Mouse (Mus musculus) heart, adult 8-10 months (tissue): ENCODE data around the gene Mrpl2. TPM values are rescaled to one million over a fixed set of nuclear protein-coding genes. Genes with fewer than 3 reads are reported as not detected.

Experiments used
- DNase-seq: peaks from one replicate; pipeline ENCODE4 v3.0.0; 2022; ENCODE audit warnings: low spot score
- total RNA-seq, 4 experiments: library from RNA; stranded (reverse); gene quantifications; 2 replicates each; pipeline ENCODE4 v1.2.4; 2022

Mrpl2 gene
- total RNA-seq, 4 experiments from 2014 or later, result 115 to 133 (median 125) TPM

DNA sequence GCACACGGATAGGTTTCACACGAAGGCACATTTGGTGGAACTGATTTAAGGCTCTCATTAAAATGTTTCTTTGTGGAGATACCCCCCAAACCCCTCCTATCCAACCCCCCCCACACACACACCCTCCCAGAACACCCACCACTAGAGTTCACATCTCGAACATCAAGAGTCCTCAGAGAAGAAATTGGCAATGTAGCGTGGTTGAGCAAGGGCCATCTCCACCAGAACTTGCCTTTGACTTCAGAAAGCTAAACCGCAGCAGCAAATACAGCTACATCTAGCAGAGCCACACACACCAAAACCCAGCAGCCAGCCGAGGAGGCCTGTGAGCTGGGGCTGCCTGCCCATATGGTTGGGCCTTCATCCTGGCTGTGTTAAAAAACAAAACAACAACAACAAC lies 18.6 kb upstream of the Mrpl2 start:
- no peak for DNase-seq

DNA sequence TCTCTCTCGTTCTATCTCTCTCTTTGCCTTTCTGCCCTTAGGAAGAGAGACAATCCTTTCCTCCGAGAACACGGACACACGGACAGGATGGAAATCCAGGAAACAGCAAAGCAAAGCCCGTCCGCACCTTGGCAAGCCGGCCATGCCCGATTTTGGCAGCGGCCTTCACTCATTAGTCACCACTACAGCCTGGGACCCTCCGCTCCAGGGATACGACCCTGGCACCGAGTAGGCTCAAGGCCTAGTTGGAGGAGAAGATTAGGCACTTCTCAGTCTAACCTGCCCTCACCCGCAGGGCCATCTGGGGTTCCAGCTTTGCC lies 17.6 kb upstream of the Mrpl2 start:
- DNase-seq, result no peak

DNA sequence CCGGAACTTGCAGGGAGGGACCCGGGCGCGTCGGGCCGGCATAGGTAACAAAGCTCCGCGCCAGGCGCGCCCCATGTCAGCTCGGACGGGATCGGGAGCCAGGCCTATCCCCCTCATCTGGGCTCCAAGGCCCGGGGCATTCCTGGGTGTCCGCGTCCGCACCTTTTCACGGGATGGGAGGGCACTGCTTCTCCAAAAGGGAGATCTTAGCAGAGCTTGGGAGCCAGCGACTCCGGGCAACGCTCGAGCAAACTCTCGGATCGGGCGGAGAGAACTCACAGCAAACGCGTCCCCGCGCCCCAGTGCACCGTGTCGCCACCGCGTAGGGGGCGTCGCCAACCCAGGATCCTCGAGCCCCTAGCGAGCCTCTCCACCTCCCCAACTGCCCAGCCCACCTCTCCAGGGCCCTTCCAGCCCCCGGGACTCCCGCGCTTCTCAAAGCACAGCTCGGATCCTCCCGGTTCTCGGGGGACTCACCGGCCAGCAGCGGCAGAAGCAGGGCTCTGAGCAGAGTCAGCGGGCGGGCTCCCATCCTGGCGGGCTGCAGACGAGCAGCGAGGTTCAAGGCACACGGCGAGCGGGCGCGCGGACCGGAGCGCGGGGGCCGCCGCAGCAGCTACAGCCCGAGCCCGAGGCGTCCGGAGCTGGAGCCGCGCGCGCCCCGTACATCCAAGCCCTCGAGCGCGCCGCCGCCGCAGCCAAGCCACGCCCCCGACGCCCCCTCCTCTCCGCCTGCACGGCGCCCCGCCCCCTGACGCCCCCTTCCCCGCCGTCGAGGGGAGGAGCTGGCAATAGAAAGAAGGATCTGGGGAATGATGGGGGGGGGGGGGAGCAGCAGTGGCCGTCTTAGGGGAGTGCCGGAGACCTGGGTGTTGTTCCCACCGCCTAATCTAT lies 17.0 kb upstream of the Mrpl2 start, which contains the start of gene Ptk7:
Ptk7 (minus strand) TSS at position 714 of the 894 bp plus-strand sequence.
- DNase-seq, result no peak

DNA sequence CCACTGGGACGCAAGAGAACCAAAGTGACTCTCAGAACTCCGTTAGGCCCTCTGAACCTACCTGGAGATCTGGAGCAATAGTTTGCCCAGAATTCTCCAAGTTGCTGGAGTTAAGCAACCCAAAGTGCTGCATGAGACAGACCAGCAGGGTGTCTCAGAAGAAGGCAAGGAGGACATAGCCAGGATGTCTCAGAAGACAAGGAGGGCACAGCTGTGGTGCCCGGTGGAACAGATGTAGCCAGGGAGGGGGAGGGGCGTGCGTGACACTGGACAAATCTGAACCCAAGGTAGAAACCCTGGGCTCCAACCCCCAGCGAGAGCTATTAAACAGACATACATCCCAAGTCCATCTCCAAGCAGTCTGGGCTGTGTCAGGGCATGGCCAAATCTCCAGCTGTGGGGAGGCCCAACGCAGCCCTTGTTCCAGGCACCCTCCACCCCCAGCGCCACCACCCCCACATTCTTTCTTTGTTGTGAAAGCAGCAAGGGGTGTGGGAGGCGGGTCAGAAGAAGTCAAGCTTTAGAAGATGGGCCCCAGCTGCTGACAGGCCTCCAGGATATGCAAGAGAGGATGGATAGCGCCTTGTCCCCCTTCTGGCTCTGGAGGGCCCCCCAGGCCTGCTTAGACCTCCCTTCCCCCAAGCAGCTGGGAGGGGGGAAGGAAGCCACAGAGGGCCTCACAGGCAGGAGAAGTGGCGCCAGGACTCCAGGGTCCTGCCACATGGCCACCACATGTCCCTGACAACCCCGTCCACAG lies 16.2 kb upstream of the Mrpl2 start:
- DNase-seq, result no peak

DNA sequence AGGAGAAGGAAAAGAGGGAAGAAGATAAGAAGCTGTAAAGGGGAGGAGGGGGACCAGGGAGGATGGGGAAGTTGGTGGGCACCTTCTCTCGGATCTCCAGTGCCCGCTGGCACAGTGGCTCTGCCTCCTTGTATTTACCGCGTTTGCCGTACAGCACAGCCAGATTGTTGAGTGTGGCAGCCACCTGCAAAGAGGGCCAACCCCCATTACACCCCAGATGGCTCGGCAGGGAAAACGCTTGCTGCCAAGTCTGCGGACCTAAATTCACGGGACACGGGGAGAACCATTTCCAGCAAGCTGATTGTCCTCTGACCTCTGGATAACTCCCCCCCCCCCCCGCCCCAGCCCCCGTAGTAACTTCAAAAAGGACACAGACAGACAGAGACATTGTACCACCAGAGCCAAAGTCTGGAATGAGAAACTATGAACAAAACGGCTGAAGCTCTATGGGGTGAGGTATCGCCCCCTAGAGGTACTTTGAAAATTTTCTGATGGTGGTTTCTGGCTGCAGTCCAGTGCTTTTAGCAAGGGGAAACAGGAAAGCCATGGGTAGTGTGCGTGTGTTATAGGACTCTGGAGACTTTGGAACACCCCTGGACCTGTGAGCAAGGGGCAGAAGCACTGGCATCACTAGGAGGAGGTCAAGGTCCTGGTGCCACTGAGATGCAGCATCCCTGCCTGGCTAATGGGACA lies 9.1 kb upstream of the Mrpl2 start:
- DNase-seq, result peak; percentile 78

DNA sequence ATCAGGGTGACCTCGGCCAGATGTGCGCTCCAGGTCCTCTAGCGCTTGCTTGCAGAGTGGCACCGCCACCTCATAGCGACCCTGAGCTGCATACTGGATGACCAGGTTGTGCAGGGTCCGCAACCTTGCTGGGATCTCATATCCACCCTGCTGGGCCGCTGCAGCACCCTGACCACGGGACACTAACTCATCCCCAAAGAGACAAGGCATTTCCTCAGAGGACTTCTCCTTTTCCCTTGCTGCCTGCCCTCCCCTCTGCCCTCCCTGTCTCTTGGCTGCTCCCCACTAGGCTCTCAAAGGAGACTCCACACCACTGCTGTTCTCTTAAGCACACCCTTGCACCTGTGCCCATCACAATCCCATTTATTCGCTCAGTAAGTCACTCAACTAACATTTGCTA lies 6.1 kb upstream of the Mrpl2 start:
- no peak for DNase-seq

DNA sequence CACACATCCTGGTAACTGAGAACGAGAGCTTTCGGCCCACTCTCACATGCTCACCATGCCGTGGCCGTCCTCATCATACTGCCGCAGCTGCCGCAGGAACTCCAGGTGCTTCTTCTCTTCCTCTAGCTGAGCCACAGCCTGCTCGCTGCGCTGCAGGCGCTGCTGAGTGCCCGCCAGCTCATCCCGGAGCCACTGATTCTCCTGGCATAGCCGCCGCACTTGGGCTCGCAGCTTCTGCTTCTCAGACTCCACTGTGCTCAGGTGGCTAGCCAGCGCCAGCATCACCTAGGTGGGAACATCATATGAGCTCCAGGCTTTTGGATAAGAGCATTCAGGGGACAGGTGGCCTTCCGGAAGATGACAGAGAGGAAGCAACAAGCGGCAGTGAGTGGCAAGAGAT lies 4.0 kb upstream of the Mrpl2 start:
- DNase-seq, result no peak

DNA sequence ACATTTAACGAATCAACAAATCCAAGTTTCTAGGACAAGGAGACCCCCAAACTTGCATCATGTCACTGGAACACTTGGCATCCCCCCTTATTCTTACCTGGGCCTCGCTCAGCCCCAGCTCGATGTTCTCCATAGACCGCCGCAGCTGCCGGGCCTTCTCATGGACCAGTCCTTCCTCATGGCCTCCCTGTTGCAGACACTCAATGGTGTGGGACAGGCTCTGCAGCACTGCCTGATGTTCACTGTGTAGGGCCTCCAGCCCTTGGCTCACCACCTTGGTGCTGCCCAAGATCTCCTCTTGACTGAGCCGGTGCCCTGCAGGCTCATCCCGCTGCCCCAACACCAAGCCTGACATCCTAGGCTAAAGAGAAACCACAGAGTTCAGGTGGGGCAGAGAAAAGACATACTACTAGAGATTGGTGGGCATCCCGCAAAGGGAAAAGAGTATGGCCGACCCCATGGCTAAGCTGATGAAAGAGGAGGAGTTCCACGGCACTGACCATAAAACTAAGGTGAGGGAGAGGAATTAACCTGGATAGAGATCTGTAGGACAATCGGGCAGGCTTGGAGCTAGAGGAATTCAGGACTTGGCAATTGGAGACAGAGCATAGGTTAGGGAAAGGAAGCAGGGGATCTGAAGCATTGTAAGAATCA lies 1.8 kb upstream of the Mrpl2 start:
- DNase-seq, result no peak

DNA sequence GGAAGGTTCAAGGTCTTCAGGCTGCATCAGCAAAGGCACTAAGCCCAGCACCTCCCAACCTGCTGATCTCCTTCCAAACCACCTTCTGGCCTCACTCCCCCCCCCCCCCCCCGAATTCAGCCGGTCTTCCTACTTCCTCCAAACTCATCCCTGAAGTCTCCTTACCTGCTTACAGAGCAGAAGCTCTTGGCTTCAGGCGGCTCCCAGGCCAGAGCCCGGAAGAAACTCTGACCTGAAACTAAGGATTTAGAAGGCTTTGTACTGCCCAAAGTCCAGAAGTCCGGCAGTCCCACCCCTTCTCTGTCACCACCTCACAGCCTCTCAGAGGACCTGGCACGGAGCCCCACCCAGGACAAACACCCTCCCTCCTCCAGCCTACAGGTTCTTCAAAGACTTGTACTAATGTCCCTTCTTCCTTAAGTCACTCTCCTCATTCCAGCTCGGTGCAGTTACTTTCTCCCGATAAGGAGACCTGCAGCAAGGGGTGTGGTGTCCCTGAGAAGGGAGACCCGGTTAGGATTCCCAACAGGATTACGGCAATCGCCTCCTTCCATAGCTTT lies 1.0 kb upstream of the Mrpl2 start:
- DNase-seq, result no peak

DNA sequence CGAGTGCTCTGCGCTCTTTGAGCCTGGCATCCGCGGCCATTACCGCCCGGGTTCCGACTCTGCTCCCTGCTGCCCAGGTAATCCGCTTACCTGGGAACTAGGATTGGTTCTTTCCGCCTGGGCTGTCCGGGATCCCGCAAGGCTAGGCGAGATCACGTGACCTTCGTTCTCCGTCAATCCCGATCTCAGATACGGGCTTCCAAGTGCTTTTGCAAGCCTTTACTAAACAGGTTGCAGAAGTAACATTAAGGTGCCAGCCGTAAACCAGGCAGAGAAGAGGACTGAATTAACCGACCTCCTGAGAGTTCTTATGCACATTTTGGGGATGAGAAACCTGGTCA lies 263 bp downstream of the Mrpl2 start:
- no peak for DNase-seq

DNA sequence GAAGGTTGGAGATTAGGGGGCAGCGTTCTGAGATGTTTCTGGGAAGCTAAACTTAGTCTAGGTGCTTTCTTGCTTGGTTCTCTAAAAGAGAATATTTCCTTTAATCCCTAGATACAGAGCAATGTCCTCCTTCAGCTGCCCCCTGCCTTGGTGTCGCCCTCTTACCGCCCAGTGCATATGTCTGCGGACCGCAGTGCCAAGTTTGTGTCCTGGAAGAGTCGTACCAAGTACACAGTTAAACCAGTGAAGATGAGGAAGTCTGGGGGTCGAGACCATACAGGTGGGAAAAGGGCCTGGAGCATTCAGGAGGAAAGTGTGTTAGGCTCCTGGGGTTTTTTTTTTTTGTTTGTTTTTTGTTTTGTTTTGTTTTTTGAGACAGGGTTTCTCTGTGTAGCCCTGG lies 1.2 kb downstream of the Mrpl2 start:
- no peak for DNase-seq

DNA sequence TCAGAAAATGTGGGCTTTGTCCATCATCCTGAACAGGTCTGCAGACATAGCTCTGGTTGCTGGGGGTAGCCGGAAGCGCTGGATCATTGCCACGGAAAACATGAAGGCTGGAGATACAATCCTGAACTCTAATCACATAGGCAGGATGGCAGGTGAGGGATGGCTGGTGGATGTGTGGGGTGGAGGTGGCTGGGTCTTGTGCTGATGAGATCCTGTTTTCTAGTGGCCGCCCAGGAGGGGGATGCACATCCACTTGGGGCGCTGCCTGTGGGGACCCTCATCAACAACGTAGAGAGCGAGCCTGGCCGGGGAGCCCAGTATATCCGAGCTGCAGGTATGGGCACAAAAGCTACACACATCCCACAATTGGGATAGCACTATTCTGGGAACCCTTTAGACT lies 2.4 kb downstream of the Mrpl2 start:
- DNase-seq, result no peak

DNA sequence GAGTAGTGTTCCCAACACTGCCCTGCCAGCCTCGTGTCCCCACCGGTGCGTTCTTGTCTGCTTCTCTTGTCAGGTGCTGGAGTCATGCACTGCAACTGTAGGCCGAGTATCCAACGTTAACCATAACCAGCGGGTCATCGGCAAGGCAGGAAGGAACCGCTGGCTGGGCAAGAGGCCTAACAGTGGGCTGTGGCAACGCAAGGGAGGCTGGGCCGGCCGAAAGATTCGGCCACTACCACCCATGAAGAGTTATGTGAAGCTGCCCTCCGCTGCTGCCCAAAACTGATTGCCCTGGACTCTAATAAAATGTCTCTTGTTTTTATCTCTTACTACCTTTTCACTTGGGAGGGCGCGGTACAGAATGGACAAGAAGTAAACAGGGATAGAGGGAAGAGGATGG lies 3.8 kb downstream of the Mrpl2 start:
- no peak for DNase-seq

DNA sequence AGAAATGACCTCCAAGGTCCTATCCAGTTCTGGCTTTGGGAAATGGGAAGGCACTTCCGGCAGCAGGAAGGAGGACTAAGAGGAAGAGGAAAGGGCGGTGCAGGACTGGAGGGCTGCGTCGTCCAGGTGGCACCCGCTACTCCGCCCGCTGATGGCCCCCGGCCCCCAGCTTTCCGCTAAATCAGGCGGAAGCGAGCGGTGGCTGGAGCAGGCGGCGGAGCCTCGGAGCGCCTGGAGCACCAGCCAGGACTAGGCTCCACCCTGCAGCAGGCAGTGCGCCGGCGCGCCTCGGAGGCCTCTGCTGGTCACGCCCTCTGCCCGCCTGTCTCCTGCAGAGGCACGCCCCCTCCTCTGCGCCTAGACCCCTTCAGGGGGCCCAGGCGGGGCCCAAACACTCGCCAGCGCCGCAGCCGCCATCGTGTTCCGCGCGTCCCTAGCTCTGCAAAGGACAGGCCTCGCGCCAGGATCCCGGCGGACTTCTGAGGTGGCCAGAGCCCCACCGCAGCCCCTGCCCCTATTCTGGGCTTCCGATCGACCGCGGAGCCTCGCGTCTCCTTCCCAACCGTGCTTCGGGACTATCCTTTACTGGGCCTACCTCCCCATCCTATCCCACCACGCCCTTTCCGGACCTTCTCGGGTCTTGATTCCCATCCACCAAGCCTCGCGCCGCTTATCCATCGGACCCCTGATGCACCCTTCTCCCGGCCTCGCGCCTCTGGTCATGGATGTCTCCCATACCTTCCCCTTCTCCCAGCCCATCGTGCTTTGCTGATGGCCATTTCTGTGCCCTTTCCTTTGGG lies 4.4 kb downstream of the Mrpl2 start, which contains the start of gene Cul7:
Cul7 (plus strand) TSS at position 106 of the 800 bp plus-strand sequence.
- DNase-seq, result peak; percentile 88

DNA sequence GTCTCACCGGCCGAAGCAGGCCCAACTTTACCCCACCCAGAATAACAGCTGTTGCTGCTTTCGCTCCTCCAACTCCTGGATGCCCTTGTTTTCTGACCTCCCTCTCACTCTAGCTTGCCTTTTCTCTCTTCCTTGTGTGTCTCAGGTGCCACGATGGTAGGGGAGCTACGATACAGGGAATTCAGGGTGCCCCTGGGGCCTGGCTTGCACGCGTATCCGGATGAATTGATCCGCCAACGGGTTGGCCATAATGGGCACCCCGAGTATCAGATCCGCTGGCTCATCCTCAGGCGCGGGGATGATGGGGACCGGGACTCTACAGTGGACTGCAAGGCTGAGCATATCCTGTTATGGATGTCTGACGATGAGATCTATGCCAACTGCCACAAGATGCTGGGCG lies 5.3 kb downstream of the Mrpl2 start:
- DNase-seq, result no peak

DNA sequence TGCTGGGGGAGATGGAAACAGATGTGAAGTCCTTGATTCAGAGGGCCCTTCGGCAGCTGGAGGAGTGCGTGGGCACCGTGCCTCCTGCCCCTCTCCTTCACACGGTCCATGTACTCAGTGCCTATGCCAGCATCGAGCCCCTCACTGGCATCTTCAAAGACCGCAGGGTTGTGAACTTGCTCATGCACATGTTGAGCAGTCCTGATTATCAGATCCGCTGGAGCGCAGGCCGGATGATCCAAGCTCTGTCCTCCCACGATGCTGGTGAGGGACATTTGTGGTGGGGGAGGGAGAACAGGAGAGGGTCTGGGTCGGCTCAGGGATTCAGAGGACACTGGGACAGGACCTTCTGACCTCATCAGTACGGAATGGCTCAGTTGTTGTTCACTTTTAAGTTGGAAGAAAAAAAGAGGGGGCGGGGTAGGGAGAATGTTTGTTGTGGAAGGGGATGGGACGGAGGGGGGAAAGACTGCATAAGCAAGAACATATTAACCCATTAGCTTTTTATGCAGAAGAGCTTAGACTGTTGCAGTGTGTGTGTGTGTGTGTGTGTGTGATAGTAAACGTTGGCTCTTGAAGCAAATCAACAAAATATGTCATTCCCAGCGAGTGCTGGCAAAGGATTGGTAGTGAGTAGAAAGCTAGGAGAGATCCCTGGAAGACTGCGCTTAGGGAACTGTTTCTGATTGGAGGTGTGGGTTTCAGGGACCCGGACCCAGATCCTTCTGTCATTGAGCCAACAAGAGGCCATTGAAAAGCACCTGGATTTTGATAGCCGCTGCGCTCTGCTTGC lies 5.9 kb downstream of the Mrpl2 start:
- no peak for DNase-seq

DNA sequence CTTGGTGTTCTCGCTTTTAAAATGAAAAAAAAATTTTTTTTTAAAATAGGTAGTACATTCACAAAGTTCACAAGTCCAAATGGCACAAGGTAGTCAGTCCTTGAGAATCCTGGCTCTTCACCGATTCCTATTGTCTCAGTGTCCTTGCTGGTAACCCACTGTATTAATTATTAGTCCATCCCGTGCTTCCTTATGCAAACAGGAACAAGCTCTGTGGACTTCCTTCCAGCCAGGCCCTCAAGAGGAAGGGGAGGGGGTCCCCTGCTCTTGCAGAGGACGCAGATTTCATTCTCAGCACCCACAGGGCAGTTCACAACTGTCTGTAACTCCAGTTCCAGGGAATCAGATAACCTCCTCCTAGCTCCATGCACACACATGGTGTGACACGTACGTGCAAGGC lies 10.0 kb downstream of the Mrpl2 start:
- DNase-seq, result no peak

DNA sequence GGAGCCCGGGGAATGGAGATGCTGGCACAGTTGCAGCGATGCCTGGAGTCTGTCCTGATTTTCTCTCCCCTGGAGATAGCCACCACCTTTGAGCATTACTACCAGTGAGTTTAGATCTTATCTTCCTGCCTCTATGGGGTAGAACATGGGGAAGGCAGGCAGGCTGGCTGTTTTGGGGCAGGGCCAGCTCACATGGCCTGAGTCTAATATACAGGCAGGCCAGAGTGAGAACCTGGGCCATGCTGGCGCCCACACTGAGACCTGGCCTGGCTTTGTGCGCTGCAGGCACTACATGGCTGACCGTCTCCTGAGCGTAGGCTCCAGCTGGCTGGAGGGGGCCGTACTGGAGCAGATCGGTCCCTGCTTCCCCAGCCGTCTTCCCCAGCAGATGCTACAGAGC lies 15.3 kb downstream of the Mrpl2 start:
- DNase-seq, result no peak

DNA sequence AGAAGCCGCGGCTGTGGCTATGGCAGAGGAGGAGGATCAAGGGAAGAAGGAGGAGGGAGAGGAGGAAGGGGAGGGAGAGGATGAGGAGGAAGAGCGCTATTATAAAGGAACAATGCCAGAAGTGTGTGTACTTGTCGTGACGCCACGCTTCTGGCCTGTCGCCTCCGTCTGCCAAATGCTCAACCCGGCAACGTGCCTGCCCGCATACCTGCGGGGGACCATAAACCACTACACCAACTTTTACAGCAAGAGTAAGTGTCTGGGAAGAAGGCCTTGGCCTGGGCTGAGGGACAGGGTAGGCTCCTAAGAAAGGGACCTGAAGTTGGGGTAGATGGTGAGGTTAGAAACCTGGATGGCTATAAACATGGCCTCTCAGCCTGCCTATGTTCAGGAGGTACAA lies 16.0 kb downstream of the Mrpl2 start:
- DNase-seq, result no peak

DNA sequence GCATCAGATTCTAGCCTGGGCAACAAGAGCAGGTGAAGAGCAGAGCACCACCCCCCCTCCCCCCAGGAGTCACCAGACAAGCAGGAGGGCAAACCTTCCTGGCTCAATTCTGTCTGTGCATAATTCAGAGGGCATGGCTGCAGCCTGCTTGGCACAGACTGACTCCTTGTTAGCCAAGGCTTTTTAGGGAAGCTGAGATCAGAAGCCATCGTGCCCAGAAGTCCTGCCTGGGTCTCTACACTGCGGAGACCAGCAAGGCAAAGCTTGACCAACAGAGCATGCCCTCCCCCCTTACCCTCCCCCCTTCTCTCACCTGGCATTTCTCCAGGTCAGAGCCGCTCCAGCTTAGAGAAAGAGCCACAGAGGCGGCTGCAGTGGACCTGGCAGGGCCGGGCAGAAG lies 16.7 kb downstream of the Mrpl2 start:
- peak; percentile 44 for DNase-seq
